20 mouse cellular contexts compared by ENCODE assay signal in genomic region chr9:99624117-99624516, GRCm38 (mm10). TPM values are rescaled to one million over a fixed set of nuclear protein-coding genes. Genes with fewer than 3 reads are reported as not detected.
DNase-seq lines count a peak whose midpoint lies in the region; ATAC-seq lines count a peak whose summit lies in the region.
"Had no signal": no experiment of that assay in that cellular context is flagged by ENCODE, and none has a peak within 500 bp of the region (broad histone marks: within the 10 kb centered on the region; RNA-seq: fewer than 3 reads in every experiment).

No protein-coding gene starts in this region.

- no peaks in the 10 kb centered on the region for H3K9me3 ChIP-seq in kidney, embryonic 16.5 days (ENCODE audit: low read length)
- H3K9me3 ChIP-seq: midbrain, embryonic 15.5 days had no signal

- peak; percentile 9 for DNase-seq in gastrocnemius, postnatal 14 days
- no peak for DNase-seq in gastrocnemius, postnatal 4 days (ENCODE audit: low spot score in 2 of 2)
- peak; percentile 33 for DNase-seq in kidney, postnatal 14 days
- DNase-seq in adipocyte (ENCODE audit: low spot score): peak; percentile 29
- DNase-seq in fibroblast of lung, adult 2 months (ENCODE audit: low read depth): peak; percentile 79
- no peak for DNase-seq in MN1 (ENCODE audit: low spot score)
- DNase-seq in thymus, postnatal 14 days: no peak
- DNase-seq: cerebellum, postnatal 25 days; forebrain, postnatal 0 days; left cerebral cortex, postnatal 4 days; right cerebral cortex, postnatal 25 days; thymus, adult 2 months had no signal

- ATAC-seq in kidney, embryonic 16.5 days (ENCODE audit: low FRiP score, low TSS enrichment): no peak
- ATAC-seq: forebrain, postnatal 0 days; midbrain, embryonic 15.5 days had no signal

- no peaks in the 10 kb centered on the region for H3K36me3 ChIP-seq in kidney, embryonic 16.5 days (ENCODE audit: insufficient read depth, low read length)
- H3K36me3 ChIP-seq: midbrain, embryonic 15.5 days had no signal

- peaks cover 5% of the 10 kb centered on the region; the same call in 1 of the 2 replicates for H3K4me1 ChIP-seq in kidney, embryonic 16.5 days (ENCODE audit: insufficient read depth, low read length)

- intact Hi-C loops in gastrocnemius, postnatal 14 days (cut with DNase I; ENCODE audit: low total_unique reads): no loop called here

- H3K27ac ChIP-seq in kidney, embryonic 16.5 days (ENCODE audit: low read length): no peak overlapping the region
- H3K27ac ChIP-seq: midbrain, embryonic 15.5 days had no signal

- H3K27me3 ChIP-seq in kidney, embryonic 16.5 days (ENCODE audit: insufficient read depth, low read length): no peaks in the 10 kb centered on the region
- H3K27me3 ChIP-seq: midbrain, embryonic 15.5 days had no signal

- H3K4me3 ChIP-seq in kidney, embryonic 16.5 days (ENCODE audit: low read length): no peak overlapping the region
- H3K4me3 ChIP-seq: midbrain, embryonic 15.5 days had no signal

- no peak overlapping the region for H3K9ac ChIP-seq in kidney, embryonic 16.5 days (replicated peaks; ENCODE audit: low read length)
- H3K9ac ChIP-seq: forebrain, postnatal 0 days; midbrain, embryonic 15.5 days had no signal

- 77% methylated on average over 6 of the region's 6 CpGs for WGBS in kidney, embryonic 16.5 days

- H3K4me2 ChIP-seq in kidney, embryonic 16.5 days (replicated peaks; ENCODE audit: low read depth, low read length): no peak overlapping the region
- H3K4me2 ChIP-seq: liver, embryonic 11.5 days; midbrain, embryonic 15.5 days had no signal

RNA-seq across cellular contexts. Expression of gene Dzip1l, which starts 5.2 kb away (rescaled TPM):
- 1 to 10 TPM; 3.1 to 3.2 TPM for total RNA-seq in gastrocnemius, postnatal 14 days (2021)
- total RNA-seq in gastrocnemius, postnatal 4 days (2021): 1 to 10 TPM; 8.3 to 8.9 TPM
- 27.4 and 27.6 TPM in 2 replicates for polyA plus RNA-seq in kidney, embryonic 16.5 days (2015; fragmentation: Nextera tagmentation; extraction: Ambion mirVana)
- total RNA-seq: hematopoietic stem cell, adult 5-6 weeks; megakaryocyte progenitor cell, adult 5-6 weeks had no signal

RNA-seq across cellular contexts. Expression of gene A4gnt, which starts 11.8 kb away (rescaled TPM):
- not detected for total RNA-seq in gastrocnemius, postnatal 14 days (2021)
- not detected for total RNA-seq in gastrocnemius, postnatal 4 days (2021)
- 0.68 and 0.94 TPM in 2 replicates for polyA plus RNA-seq in kidney, embryonic 16.5 days (2015; fragmentation: Nextera tagmentation; extraction: Ambion mirVana)
- total RNA-seq: gastrocnemius, adult 8-10 months; hematopoietic stem cell, adult 5-6 weeks; layer of hippocampus, postnatal 25 days; left cerebral cortex, postnatal 4 days; megakaryocyte progenitor cell, adult 5-6 weeks had no signal
- polyA plus RNA-seq: embryonic facial prominence, embryonic 11.5 days; forebrain, postnatal 0 days; liver, embryonic 11.5 days; midbrain, embryonic 15.5 days had no signal

RNA-seq across cellular contexts. Expression of gene Dbr1, which starts 48.5 kb away (rescaled TPM):
- total RNA-seq in gastrocnemius, postnatal 14 days (2021): 1 to 10 TPM; 4.1 to 5.9 TPM
- total RNA-seq in gastrocnemius, postnatal 4 days (2021): 10 to 100 TPM in 1 of 2 experiments, 1 to 10 TPM in 1; 9.5 to 10.3 TPM
- 33.0 and 33.9 TPM in 2 replicates for polyA plus RNA-seq in kidney, embryonic 16.5 days (2015; fragmentation: Nextera tagmentation; extraction: Ambion mirVana)

RNA-seq across cellular contexts. Expression of gene Armc8, which starts 55.4 kb away (rescaled TPM):
- total RNA-seq in gastrocnemius, postnatal 14 days (2021): 10 to 100 TPM; 25.3 to 25.9 TPM
- total RNA-seq in gastrocnemius, postnatal 4 days (2021): 10 to 100 TPM; 23.9 to 25.4 TPM
- 24.3 and 25.0 TPM in 2 replicates for polyA plus RNA-seq in kidney, embryonic 16.5 days (2015; fragmentation: Nextera tagmentation; extraction: Ambion mirVana)

Comparison
In these comparisons a context has a peak if more than half of its experiments do, and no peak if none do; other contexts are left out.
1. DNase-seq: peak in gastrocnemius, postnatal 14 days (single experiment), kidney, postnatal 14 days (single experiment), adipocyte (single experiment) and fibroblast of lung, adult 2 months (single experiment); none in gastrocnemius, postnatal 4 days (0 of 2), MN1 (single experiment) and thymus, postnatal 14 days (single experiment).